Mouse (Mus musculus) C2C12 (cell line): ENCODE results near the gene Cecr2. TPM values are rescaled to one million over a fixed set of nuclear protein-coding genes. Genes with fewer than 3 reads are reported as not detected.

Experiments
- H3K27me3 ChIP-seq: one replicate; pipeline ENCODE4 v1.6.1; 2011; ENCODE audit not compliant: control insufficient read depth, insufficient read depth, insufficient read length
- H3K36me3 ChIP-seq: one replicate; pipeline ENCODE4 v1.6.1; 2011; ENCODE audit not compliant: control insufficient read depth, insufficient read depth
- H3K4me3 ChIP-seq: one replicate; pipeline ENCODE4 v1.5.1; 2011; ENCODE audit warnings: mild to moderate bottlenecking, control low read depth; ENCODE audit not compliant: poor library complexity, insufficient read depth, severe bottlenecking
- H3K79me2 ChIP-seq: one replicate; pipeline ENCODE4 v1.6.1; 2011; ENCODE audit not compliant: control insufficient read depth, insufficient read depth
- H3K79me3 ChIP-seq: one replicate; pipeline ENCODE4 v1.6.1; 2011; ENCODE audit warnings: low read depth, control low read depth
- H3ac ChIP-seq: one replicate; pipeline ENCODE3; 2011; ENCODE audit warnings: low read depth; ENCODE audit not compliant: control insufficient read depth, insufficient read length
- CEBPB ChIP-seq: IDR thresholded peaks from one replicate; pipeline ENCODE4 v1.6.1; 2011; ENCODE audit warnings: low read depth, mild to moderate bottlenecking, control low read depth, moderate library complexity
- CTCF ChIP-seq: IDR thresholded peaks from one replicate; pipeline ENCODE4 v1.5.1; 2011; ENCODE audit not compliant: control insufficient read depth, insufficient read depth, insufficient read length
- FOSL1 ChIP-seq: IDR thresholded peaks from one replicate; pipeline ENCODE4 v1.8.0; 2011; ENCODE audit warnings: mild to moderate bottlenecking, low read length; ENCODE audit not compliant: poor library complexity, insufficient read depth, severe bottlenecking
- MAX ChIP-seq: IDR thresholded peaks from one replicate; pipeline ENCODE4 v1.6.1; 2011; ENCODE audit warnings: mild to moderate bottlenecking, control low read depth
- MYOD1 ChIP-seq: IDR thresholded peaks from one replicate; pipeline ENCODE4 v1.6.1; 2011; ENCODE audit warnings: low read depth; ENCODE audit not compliant: control insufficient read depth, insufficient read length
- MYOG ChIP-seq: IDR thresholded peaks from one replicate; pipeline ENCODE4 v1.6.1; 2011; ENCODE audit not compliant: control insufficient read depth, insufficient read length; ENCODE audit errors: extremely low read depth
- USF1 ChIP-seq: IDR thresholded peaks from one replicate; pipeline ENCODE4 v1.6.1; 2011; ENCODE audit warnings: low read depth, mild to moderate bottlenecking, control low read depth, moderate library complexity
- polyA plus RNA-seq: library from polyadenylated mRNA; unstranded; fragments of >200 nt; fragmentation: generic; extraction: Trizol; gene quantifications from one replicate; pipeline ENCODE4 v1.2.1, GENCODE M21; 2012; ENCODE audit warnings: missing spikeins

Cecr2 gene
- polyA plus RNA-seq, 1 experiment: 0.01 TPM

GRCm38 (mm10) chr6:120772025-120772424 is 105.9 kb downstream of the Cecr2 start:
- TF ChIP-seq FOSL1 (no peak), CEBPB (peak; percentile 41), MYOG (no peak), USF1 (no peak), CTCF (no peak), MAX (no peak), MYOD1 (peak; percentile 84)

GRCm38 (mm10) chr6:120773149-120773628 is 107.0 kb downstream of the Cecr2 start, which contains the start of gene Slc25a18:
Slc25a18 (plus strand) TSS chr6:120773578.
- Histone ChIP-seq H3K36me3 (no peaks in the 10 kb centered on the region), H3ac (no peak within 1 kb of the TSS), H3K79me2 (no peaks in the 10 kb centered on the region), H3K4me3 (no peak within 1 kb of the TSS), H3K27me3 (no peaks in the 10 kb centered on the region), H3K79me3 (no peaks in the 10 kb centered on the region)
- TF ChIP-seq USF1 (no peak), CEBPB (no peak), MYOG (no peak), MYOD1 (no peak), CTCF (no peak), MAX (no peak), FOSL1 (no peak)

More at GRCm38 (mm10) chr6:120772025-120772424, 105.9 kb downstream of the Cecr2 start:
- Histone ChIP-seq H3K27me3 (no peaks in the 10 kb centered on the region), H3K79me3 (no peaks in the 10 kb centered on the region), H3ac (no peak overlapping the region), H3K36me3 (no peaks in the 10 kb centered on the region), H3K4me3 (no peak overlapping the region), H3K79me2 (no peaks in the 10 kb centered on the region)

GRCm38 (mm10) chr6:120773763-120774162 is 107.6 kb downstream of the Cecr2 start:
- Histone ChIP-seq H3K4me3 (no peak overlapping the region), H3K36me3 (no peaks in the 10 kb centered on the region), H3K79me2 (no peaks in the 10 kb centered on the region), H3K79me3 (no peaks in the 10 kb centered on the region), H3ac (no peak overlapping the region), H3K27me3 (no peaks in the 10 kb centered on the region)
- TF ChIP-seq CEBPB (no peak), CTCF (no peak), MYOD1 (no peak), USF1 (no peak), MAX (no peak), FOSL1 (no peak), MYOG (no peak)

- no peak overlapping the region for H3K4me3 ChIP-seq
- TF ChIP-seq USF1 (no peak), CEBPB (no peak), CTCF (no peak), MYOD1 (no peak), MAX (no peak), MYOG (no peak), FOSL1 (no peak)
Observed at GRCm38 (mm10) chr6:120776286-120776685, 110.1 kb downstream of the Cecr2 start.

GRCm38 (mm10) chr6:120777533-120777932 is 111.4 kb downstream of the Cecr2 start:
- no peak overlapping the region for H3K4me3 ChIP-seq
- H3K79me2 ChIP-seq: no peaks in the 10 kb centered on the region
- no peak for TF ChIP-seq MAX
- no peak for TF ChIP-seq USF1
- TF ChIP-seq CTCF: no peak
- TF ChIP-seq FOSL1: no peak
- no peak for TF ChIP-seq MYOG
- TF ChIP-seq CEBPB: no peak
- TF ChIP-seq MYOD1: no peak
- no peaks in the 10 kb centered on the region for H3K36me3 ChIP-seq
- H3K27me3 ChIP-seq: no peaks in the 10 kb centered on the region
- no peak overlapping the region for H3ac ChIP-seq
- no peaks in the 10 kb centered on the region for H3K79me3 ChIP-seq

More at GRCm38 (mm10) chr6:120776286-120776685, 110.1 kb downstream of the Cecr2 start:
- H3K79me2 ChIP-seq: no peaks in the 10 kb centered on the region
- H3K27me3 ChIP-seq: no peaks in the 10 kb centered on the region
- H3ac ChIP-seq: no peak overlapping the region
- no peaks in the 10 kb centered on the region for H3K36me3 ChIP-seq
- H3K79me3 ChIP-seq: no peaks in the 10 kb centered on the region
